Mouse (Mus musculus) Patski (cell line): ENCODE measurements around the gene Tor1b. TPM values are rescaled to one million over a fixed set of nuclear protein-coding genes. Genes with fewer than 3 reads are reported as not detected.

ENCODE experiments used
- ATAC-seq: fragments of 100-300 bp; one replicate; pipeline ENCODE4 v1.8.0; 2021
- CTCF ChIA-PET: fragments of 350-600 bp; sonication (Branson Sonifier 250); formaldehyde crosslinking; loops from one replicate; lab custom pipeline; 2022; ENCODE audit warnings: inconsistent platforms; lab: Charles Lee
- POLR2A ChIA-PET: fragments of 350-600 bp; sonication (Branson Sonifier 250); formaldehyde crosslinking; loops from one replicate; lab custom pipeline; 2022; ENCODE audit warnings: antibody characterized with exemption, inconsistent platforms; lab: Charles Lee
- DNase-seq: peaks from one replicate; pipeline ENCODE4 v3.0.0-alpha.2; 2011; ENCODE audit warnings: low read depth, low spot score
- H3K27me3 ChIP-seq: fragments of 371-371 bp; one replicate; pipeline ENCODE4 v1.5.1; 2021
- CTCF ChIP-seq: fragments of 100-300 bp; IDR thresholded peaks from one replicate; pipeline ENCODE4 v1.5.1; 2021
- in situ Hi-C: fragments of 300-500 bp; cut with MboI; formaldehyde crosslinking; loops from 3 replicates; pipeline ENCODE4 v1.11.1; 2018; ENCODE audit warnings: low pct_unique_long_range_greater_than_20kb, mixed read lengths
- polyA plus RNA-seq: library from polyadenylated mRNA; unstranded; gene quantifications from one replicate; pipeline ENCODE4 v1.2.3, GENCODE M21; 2021

Gene Tor1b
- polyA plus RNA-seq, 1 experiment from 2014 or later, result 65.8 TPM

GRCm38 (mm10) chr2:30942603-30943011 is 10.2 kb upstream of the Tor1b start:
- TF ChIP-seq CTCF, result peak; percentile 88
- DNase-seq, result no peak
- ChIA-PET POLR2A (no interaction called here), CTCF (interaction anchor here (0.8 to 1.9 kb wide), 5 partner anchors 8 to 96 kb away, joined by 3 to 8 read pairs (median 5); partner anchors contain the start of gene Tor1b)
- ATAC-seq, result no peak
- no peaks in the 10 kb centered on the region for H3K27me3 ChIP-seq
- in situ Hi-C loops, result loop anchor here (25.0 kb wide), 1 partner anchor 330 kb away; no protein-coding TSS in a partner anchor

GRCm38 (mm10) chr2:30952457-30952823 is 319 bp upstream of the Tor1b start:
- POLR2A ChIA-PET, result interaction anchor here (0.6 to 1.4 kb wide), 2 partner anchors 10 to 266 kb away, joined by 3 read pairs; no protein-coding TSS in a partner anchor
- no peak for TF ChIP-seq CTCF
- CTCF ChIA-PET, result interaction anchor here (1.6 kb wide), 1 partner anchor 9 kb away, joined by 6 read pairs; no protein-coding TSS in a partner anchor
- no peak for DNase-seq
- H3K27me3 ChIP-seq, result no peaks in the 10 kb centered on the region
- in situ Hi-C loops, result no loop called here
- ATAC-seq, result no peak

DNA sequence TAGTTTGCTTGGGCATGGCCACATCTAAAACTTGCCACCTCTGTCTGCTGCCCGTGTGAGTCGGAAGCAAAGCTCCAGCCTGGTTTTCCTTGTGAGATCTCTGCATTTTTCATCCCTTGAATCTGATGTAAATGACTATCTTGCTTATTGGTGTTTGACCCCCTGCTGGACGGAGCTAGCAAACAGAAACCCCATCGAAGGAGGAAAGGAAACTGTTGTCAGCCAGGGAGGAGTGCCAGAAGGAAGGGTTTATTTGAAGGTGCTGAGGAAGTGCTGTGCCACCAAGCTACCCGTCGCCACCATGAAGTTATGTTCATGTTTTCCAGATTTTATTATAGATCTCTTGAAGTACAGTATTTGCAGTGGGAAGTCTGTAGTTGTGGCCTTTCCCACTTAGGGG is 2.0 kb downstream of the Tor1b start:
- TF ChIP-seq CTCF, result no peak
- ATAC-seq, result no peak
- ChIA-PET CTCF (interaction anchor here (1.1 to 1.6 kb wide), 3 partner anchors 12 to 14 kb away, joined by 3 to 5 read pairs (median 4); no protein-coding TSS in a partner anchor), POLR2A (no interaction called here)
- no peak for DNase-seq
- no peaks in the 10 kb centered on the region for H3K27me3 ChIP-seq
- in situ Hi-C loops, result no loop called here

- ATAC-seq (no peak), DNase-seq (no peak)
- TF ChIP-seq CTCF, result no peak
- H3K27me3 ChIP-seq, result no peaks in the 10 kb centered on the region
- ChIA-PET POLR2A (no interaction called here), CTCF (interaction anchor here (1.0 kb wide), 1 partner anchor 10 kb away, joined by 3 read pairs; no protein-coding TSS in a partner anchor)
- in situ Hi-C loops, result no loop called here
These were observed 4.8 kb downstream of the Tor1b start for GRCm38 (mm10) chr2:30957511-30957910.

GRCm38 (mm10) chr2:30958726-30959125 is 6.0 kb downstream of the Tor1b start:
- TF ChIP-seq CTCF, result no peak
- ChIA-PET CTCF (interaction anchor here (1.0 kb wide), 1 partner anchor 24 kb away, joined by 4 read pairs; no protein-coding TSS in a partner anchor), POLR2A (no interaction called here)
- no peak for ATAC-seq
- DNase-seq, result no peak
- in situ Hi-C loops, result no loop called here
- H3K27me3 ChIP-seq, result no peaks in the 10 kb centered on the region

DNA sequence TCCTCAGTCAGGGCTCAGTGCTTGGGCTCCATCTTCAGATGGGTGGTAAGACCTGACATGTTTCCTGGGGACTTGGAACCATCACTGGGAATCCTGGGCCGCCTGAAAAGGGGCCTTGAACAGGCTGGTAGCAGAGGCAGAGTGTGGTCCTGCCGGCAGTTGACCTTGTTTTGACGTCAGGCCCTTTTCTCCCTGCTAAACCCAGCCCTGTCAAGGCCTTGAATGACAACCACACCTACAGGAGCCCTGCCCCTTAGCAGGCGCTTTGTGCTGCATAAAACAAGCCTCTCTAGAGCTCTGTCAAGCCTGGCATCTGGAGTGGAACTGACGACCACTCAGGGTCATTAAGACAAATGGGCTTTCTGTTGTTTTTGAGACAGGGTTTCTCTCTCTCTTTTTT is 7.1 kb downstream of the Tor1b start:
- POLR2A ChIA-PET, result no interaction called here
- in situ Hi-C loops, result no loop called here
- TF ChIP-seq CTCF, result no peak

DNA sequence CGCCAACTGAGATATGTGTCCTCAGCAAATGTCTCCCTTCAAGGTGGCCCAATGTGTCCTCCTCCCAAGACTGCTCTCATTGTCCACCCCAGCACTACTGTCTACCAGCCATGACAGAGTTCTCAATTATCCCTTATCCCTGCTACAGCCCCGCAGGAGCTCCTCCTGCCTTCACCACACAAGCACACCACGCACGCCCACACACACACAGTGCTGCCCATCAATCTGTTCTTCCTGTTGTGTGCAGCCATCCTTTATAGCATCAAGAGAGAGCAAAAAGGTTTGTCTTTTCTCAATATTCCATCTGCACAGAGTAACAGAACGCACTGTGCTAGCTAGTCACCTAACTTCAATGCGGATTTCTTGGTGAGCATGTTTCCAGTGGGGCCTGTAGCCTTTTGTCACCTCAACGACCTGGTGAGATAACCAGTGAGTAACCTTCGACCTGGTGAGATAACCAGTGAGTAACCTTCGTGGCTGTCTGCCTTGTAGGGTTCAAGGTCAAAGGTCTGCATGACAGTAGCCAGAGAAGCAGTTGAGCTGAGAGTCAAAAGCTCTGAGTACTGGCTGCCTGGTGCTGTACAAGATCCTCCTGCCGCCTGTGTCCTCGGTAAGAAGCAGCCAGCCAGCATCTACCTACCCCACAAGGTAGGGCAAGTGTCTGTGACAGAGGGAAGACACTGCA is 10.0 kb downstream of the Tor1b start:
- in situ Hi-C loops, result no loop called here
- ChIA-PET POLR2A (interaction anchor here (1.0 kb wide), 1 partner anchor 10 kb away, joined by 3 read pairs; the partner anchor contains the start of gene Tor1b), CTCF (no interaction called here)
- H3K27me3 ChIP-seq, result no peaks in the 10 kb centered on the region
- no peak for TF ChIP-seq CTCF
- DNase-seq, result no peak
- no peak for ATAC-seq

More for the DNA sequence above, 7.1 kb downstream of the Tor1b start:
- DNase-seq (no peak), ATAC-seq (no peak)
- CTCF ChIA-PET, result no interaction called here
- H3K27me3 ChIP-seq, result no peaks in the 10 kb centered on the region

GRCm38 (mm10) chr2:30965627-30966026 is 12.9 kb downstream of the Tor1b start:
- ChIA-PET CTCF (no interaction called here), POLR2A (no interaction called here)
- ATAC-seq (no peak), DNase-seq (no peak)
- no peak for TF ChIP-seq CTCF
- H3K27me3 ChIP-seq, result no peaks in the 10 kb centered on the region
- in situ Hi-C loops, result loop anchor here (5.0 kb wide), 1 partner anchor 187 kb away; the partner anchor contains the start of gene Gpr107

DNA sequence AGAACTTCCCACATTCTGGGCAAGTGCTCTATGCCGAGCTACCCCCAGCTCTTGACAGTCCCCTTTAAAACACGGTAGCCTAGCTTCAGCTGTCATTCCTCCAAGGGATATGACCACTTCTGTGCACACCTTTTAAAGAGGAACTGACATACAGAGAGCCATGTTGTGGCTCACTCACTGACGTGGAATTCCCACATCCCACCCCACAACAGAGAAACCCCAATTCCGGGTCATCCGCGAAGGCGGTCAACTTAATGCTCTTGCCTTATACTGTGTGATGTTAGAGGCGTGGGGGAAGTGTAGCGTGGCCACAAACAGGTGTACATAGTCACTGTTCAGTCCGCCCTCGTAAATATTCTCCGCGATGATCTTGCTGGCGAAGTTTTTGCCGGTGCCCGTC is 14.1 kb downstream of the Tor1b start:
- in situ Hi-C loops, result loop anchor here (5.0 kb wide), 1 partner anchor 185 kb away; the partner anchor contains the start of gene Gpr107
- no peak for TF ChIP-seq CTCF
- DNase-seq (no peak), ATAC-seq (no peak)
- H3K27me3 ChIP-seq, result no peaks in the 10 kb centered on the region
- POLR2A ChIA-PET, result no interaction called here
- CTCF ChIA-PET, result interaction anchor here (1.0 to 1.2 kb wide), 2 partner anchors 9 to 12 kb away, joined by 3 read pairs; no protein-coding TSS in a partner anchor

DNA sequence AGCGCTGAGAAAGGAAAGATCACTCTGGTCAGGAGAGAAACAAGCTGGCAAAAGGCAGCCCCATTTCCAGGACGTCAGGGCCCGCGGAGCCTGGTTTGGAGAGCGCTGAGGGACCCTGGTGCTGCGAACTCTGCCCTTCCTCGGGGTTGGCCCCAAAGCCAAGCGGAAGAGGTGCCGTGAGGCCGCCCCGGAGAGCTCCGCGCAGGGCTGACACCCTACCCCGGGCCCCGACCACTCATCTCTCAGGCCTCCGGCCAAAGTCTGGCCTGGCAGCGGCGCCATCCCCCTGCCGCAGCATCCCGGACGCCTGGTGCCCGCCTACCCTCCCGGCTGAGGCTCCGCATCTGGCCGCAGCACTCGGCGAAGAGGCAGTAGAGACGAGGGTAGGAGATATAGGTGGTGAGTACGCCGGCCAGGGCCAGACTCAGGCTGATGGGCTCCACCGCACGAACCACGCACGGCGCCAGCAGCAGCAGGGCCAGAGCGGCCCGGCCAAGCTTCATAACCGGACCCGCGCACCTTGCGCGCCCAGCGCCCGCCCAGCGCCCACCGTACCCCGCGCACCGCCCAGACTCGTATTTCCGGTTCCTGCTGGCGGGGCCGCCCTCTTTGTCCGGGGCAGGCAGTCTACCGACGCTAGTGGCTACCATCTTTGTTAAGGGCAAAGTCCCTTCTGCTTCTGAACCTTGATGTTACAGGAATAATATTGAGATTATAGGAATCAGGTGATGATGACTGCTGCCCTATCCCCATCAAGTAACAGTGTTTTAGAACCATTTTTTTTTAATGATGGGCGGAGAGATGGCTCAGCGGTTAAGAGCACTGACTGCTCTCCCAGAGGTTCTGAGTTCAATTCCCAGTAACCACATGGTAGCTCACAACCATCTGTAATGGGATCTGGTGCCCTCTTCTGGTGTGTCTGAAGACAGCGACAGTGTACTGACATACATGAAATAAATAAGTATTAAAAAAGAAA is 14.9 kb downstream of the Tor1b start, which contains the start of gene Tor1a:
TSS of gene Tor1a (minus strand) at position 582 of the 976 bp plus-strand sequence.
- ChIA-PET CTCF (interaction anchor here (1.0 to 1.3 kb wide), 2 partner anchors 10 to 11 kb away, joined by 3 to 4 read pairs; no protein-coding TSS in a partner anchor), POLR2A (interaction anchor here (1.0 kb wide), 1 partner anchor 12 kb away, joined by 4 read pairs; no protein-coding TSS in a partner anchor)
- DNase-seq, result no peak
- H3K27me3 ChIP-seq, result no peaks in the 10 kb centered on the region
- in situ Hi-C loops, result loop anchor here (5.0 kb wide), 1 partner anchor 185 kb away; the partner anchor contains the start of gene Gpr107
- ATAC-seq, result peak; percentile 58
- TF ChIP-seq CTCF, result no peak
